Mouse (Mus musculus): ENCODE data around the gene Cyp4f13.

GRCm38 (mm10) chr17:32947215-32947914 lies at the start of gene Cyp4f13:
- TF ChIP-seq CTCF (IDR thresholded peaks at IDR 0.05; ENCODE audit: extremely low read depth, insufficient read depth, insufficient read length, insufficient replicate concordance) (no peak), POLR2A (IDR thresholded peaks at IDR 0.05; ENCODE audit: low read depth, low read length) (peak; percentile 94)

All from spleen, adult 2 months (tissue).